Mouse (Mus musculus) CH12.LX (cell line): ENCODE measurements around the gene Bri3. TPM values are rescaled to one million over a fixed set of nuclear protein-coding genes. Genes with fewer than 3 reads are reported as not detected.

Experiments used
- DNase-seq: peaks from one replicate; pipeline ENCODE4 v3.0.0-alpha.2; 2013; ENCODE audit errors: extremely low read depth
- H3K27ac ChIP-seq: 2 replicates; pipeline ENCODE4 v1.5.1; 2012; ENCODE audit warnings: low read depth, mild to moderate bottlenecking, control low read depth, moderate library complexity; ENCODE audit not compliant: insufficient read depth
- H3K27me3 ChIP-seq: replicated peaks from 2 replicates; pipeline ENCODE3; 2012; ENCODE audit warnings: inconsistent platforms
- H3K36me3 ChIP-seq, 2 experiments: replicated peaks in 1 of 2; 2 replicates each; pipeline versions ENCODE3 to v1.6.1; 2012; ENCODE audit warnings: inconsistent platforms in 1 of 2, low read length in 1 of 2, mild to moderate bottlenecking in 1 of 2, mixed read lengths in 1 of 2, moderate library complexity in 1 of 2; ENCODE audit not compliant: control insufficient read depth in 1 of 2, insufficient read depth in 1 of 2
- H3K4me1 ChIP-seq, 2 experiments: 2 replicates each; pipeline ENCODE4 v1.6.1; 2012; ENCODE audit warnings: inconsistent platforms in 1 of 2, moderate library complexity in 1 of 2; ENCODE audit not compliant: insufficient read depth in 2 of 2, control insufficient read depth in 1 of 2
- H3K4me2 ChIP-seq: 2 replicates; pipeline ENCODE4 v1.6.1; 2012; ENCODE audit warnings: low read depth, mild to moderate bottlenecking, control low read depth; ENCODE audit not compliant: poor library complexity, insufficient read depth, severe bottlenecking
- H3K4me3 ChIP-seq, 3 experiments: fragments of 150-350 bp in 1 of 3; sonication (generic) in 1 of 3; replicated peaks in 1 of 3; 2 replicates each; pipeline versions ENCODE3 to v1.5.1; 2011 to 2012; ENCODE audit warnings: low read depth in 2 of 3, low read length in 2 of 3, mild to moderate bottlenecking in 2 of 3, moderate library complexity in 2 of 3, control low read depth in 1 of 3, improper control_type of control experiment in 1 of 3, inconsistent platforms in 1 of 3, mixed read lengths in 1 of 3; ENCODE audit not compliant: poor library complexity in 1 of 3
- H3K79me2 ChIP-seq: replicated peaks from 2 replicates; pipeline ENCODE4 v1.6.1; 2012; ENCODE audit warnings: mild to moderate bottlenecking, moderate library complexity; ENCODE audit not compliant: control insufficient read depth, poor library complexity, insufficient read depth, severe bottlenecking; ENCODE audit errors: extremely low read depth
- H3K9ac ChIP-seq: 2 replicates; pipeline ENCODE4 v1.6.1; 2012; ENCODE audit warnings: low read depth, mild to moderate bottlenecking, control low read depth, moderate library complexity; ENCODE audit not compliant: insufficient read depth
- H3K9me3 ChIP-seq: replicated peaks from 2 replicates; pipeline ENCODE3; 2012; ENCODE audit warnings: low read length, inconsistent platforms, mixed read lengths
- CTCF ChIP-seq, 2 experiments: IDR thresholded peaks in 1 of 2; conservative IDR thresholded peaks in 1 of 2; 2 replicates each; pipeline ENCODE4 v1.5.1; 2011 to 2012; ENCODE audit warnings: low read depth in 2 of 2, low read length in 2 of 2, improper control_type of control experiment in 1 of 2, inconsistent platforms in 1 of 2, mild to moderate bottlenecking in 1 of 2, moderate library complexity in 1 of 2
- EP300 ChIP-seq: IDR thresholded peaks from 2 replicates; pipeline ENCODE4 v1.6.1; 2011; ENCODE audit warnings: low read length, improper control_type of control experiment
- ETS1 ChIP-seq: conservative IDR thresholded peaks from 2 replicates; pipeline ENCODE4 v1.6.1; 2012; ENCODE audit warnings: low read depth, mild to moderate bottlenecking, inconsistent platforms, low read length, improper control_type of control experiment, moderate library complexity
- GABPA ChIP-seq: IDR thresholded peaks from 2 replicates; pipeline ENCODE4 v1.6.1; 2012; ENCODE audit warnings: low read depth, low read length, improper control_type of control experiment, inconsistent platforms; ENCODE audit not compliant: insufficient replicate concordance
- HCFC1 ChIP-seq: IDR thresholded peaks from 2 replicates; pipeline ENCODE4 v1.6.1; 2012; ENCODE audit warnings: low read depth, mild to moderate bottlenecking, inconsistent platforms, low read length, improper control_type of control experiment
- IRF4 ChIP-seq: IDR thresholded peaks from 2 replicates; pipeline ENCODE4 v1.6.1; 2014; ENCODE audit warnings: low read depth, mild to moderate bottlenecking, inconsistent platforms, low read length, improper control_type of control experiment
- JUN ChIP-seq: IDR thresholded peaks from 2 replicates; pipeline ENCODE4 v1.6.1; 2011; ENCODE audit warnings: low read depth, mild to moderate bottlenecking, low read length, improper control_type of control experiment, moderate library complexity; ENCODE audit not compliant: insufficient read depth
- JUND ChIP-seq: conservative IDR thresholded peaks from 2 replicates; pipeline ENCODE4 v1.6.1; 2011; ENCODE audit warnings: low read depth, low read length, improper control_type of control experiment
- KAT2A ChIP-seq: IDR thresholded peaks from 2 replicates; pipeline ENCODE4 v1.6.1; 2012; ENCODE audit warnings: low read length, improper control_type of control experiment, inconsistent platforms; ENCODE audit not compliant: insufficient replicate concordance
- MYC ChIP-seq: IDR thresholded peaks from 2 replicates; pipeline ENCODE4 v1.6.1; 2011; ENCODE audit warnings: low read depth, mild to moderate bottlenecking, improper control_type of control experiment, low read length
- NRF1 ChIP-seq: IDR thresholded peaks from 2 replicates; pipeline ENCODE4 v1.6.1; 2014; ENCODE audit warnings: low read depth, mild to moderate bottlenecking, inconsistent platforms, low read length, improper control_type of control experiment, moderate library complexity
- PAX5 ChIP-seq: IDR thresholded peaks from 2 replicates; pipeline ENCODE4 v1.6.1; 2012; ENCODE audit warnings: low read length, inconsistent platforms, mixed read lengths
- POLR2A ChIP-seq: IDR thresholded peaks from 2 replicates; pipeline ENCODE4 v1.6.1; 2011; ENCODE audit warnings: low read depth, mild to moderate bottlenecking, improper control_type of control experiment, low read length
- RAD21 ChIP-seq: IDR thresholded peaks from 2 replicates; pipeline ENCODE4 v1.6.1; 2011; ENCODE audit warnings: low read depth, mild to moderate bottlenecking, low read length, improper control_type of control experiment, moderate library complexity
- RCOR1 ChIP-seq: conservative IDR thresholded peaks from 2 replicates; pipeline ENCODE4 v1.6.1; 2012; ENCODE audit warnings: low read depth, mild to moderate bottlenecking, inconsistent platforms, low read length, improper control_type of control experiment
- SMC3 ChIP-seq: IDR thresholded peaks from 2 replicates; pipeline ENCODE4 v1.6.1; 2011; ENCODE audit warnings: low read depth, low read length, improper control_type of control experiment
- TBP ChIP-seq: conservative IDR thresholded peaks from 2 replicates; pipeline ENCODE4 v1.6.1; 2011; ENCODE audit warnings: low read depth, low read length, improper control_type of control experiment
- TCF12 ChIP-seq: IDR thresholded peaks from 2 replicates; pipeline ENCODE4 v1.6.1; 2014; ENCODE audit warnings: low read depth, mild to moderate bottlenecking, inconsistent platforms, low read length, improper control_type of control experiment
- ZKSCAN1 ChIP-seq: IDR thresholded peaks from 2 replicates; pipeline ENCODE4 v1.6.1; 2012; ENCODE audit warnings: low read depth, inconsistent platforms, low read length, improper control_type of control experiment, borderline replicate concordance
- ZNF384 ChIP-seq: IDR thresholded peaks from 2 replicates; pipeline ENCODE4 v1.6.1; 2012; ENCODE audit warnings: low read depth, low read length, improper control_type of control experiment, inconsistent platforms
- dilution Hi-C: fragments of 300-500 bp; cut with MboI; formaldehyde crosslinking; loops from 2 replicates; pipeline ENCODE4 v1.14.3; 2020; ENCODE audit warnings: low sequenced_read_pairs; ENCODE audit not compliant: extremely low pct_unique_long_range_greater_than_20kb, extremely low pct_ligation_motif_present
- in situ Hi-C: fragments of 300-500 bp; cut with MboI; formaldehyde crosslinking; loops from 3 replicates; pipeline ENCODE4 v1.14.3; 2019; ENCODE audit warnings: low sequenced_read_pairs, low pct_ligation_motif_present, low pct_unique_long_range_greater_than_20kb, mixed read lengths
- polyA plus RNA-seq: library from polyadenylated mRNA; unstranded; fragments of >175 nt; gene quantifications from 2 replicates; pipeline ENCODE4 v1.2.1, GENCODE M21; 2012; ENCODE audit warnings: low read depth; ENCODE audit not compliant: insufficient read length
- total RNA-seq, 2 experiments: library from RNA; depleted of rRNA; stranded (reverse); fragments of 300-350 nt in 1 of 2; fragments of >200 nt in 1 of 2; gene quantifications; 2 replicates each; pipeline ENCODE4 v1.2.3; 2012 to 2014

The Bri3 gene
- total and polyA plus RNA-seq, 3 experiments = 9.3 to 41.7 (median 20.3) TPM

DNA sequence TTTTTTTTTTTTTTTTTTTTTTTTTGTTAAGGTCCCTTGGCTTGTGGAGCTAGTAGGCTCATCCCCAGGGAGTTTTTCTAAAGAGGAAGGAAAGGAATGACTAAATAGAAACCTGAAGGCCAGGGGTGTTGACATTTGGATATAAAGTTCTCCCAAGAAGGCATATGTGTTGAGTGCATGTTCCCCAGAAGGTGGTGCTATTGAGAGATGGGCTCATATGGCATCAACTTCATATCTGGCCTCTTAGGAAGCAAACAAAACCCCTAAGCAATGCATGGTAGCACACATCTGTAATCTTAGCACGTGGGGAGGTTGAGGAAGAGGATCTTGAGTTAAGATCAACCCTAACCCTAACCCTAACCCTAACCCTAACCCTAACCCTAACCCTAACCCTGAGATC lies 12.8 kb upstream of the Bri3 start:
- in situ Hi-C loops = no loop called here
- no peaks in the 10 kb centered on the region; a peak in 1 of 4 replicates for H3K4me1 ChIP-seq
- peak; percentile 46 for DNase-seq
- dilution Hi-C loops = no loop called here
- H3K79me2 ChIP-seq = no peaks in the 10 kb centered on the region
- H3K36me3 ChIP-seq = no peaks in the 10 kb centered on the region
- no peaks in the 10 kb centered on the region for H3K27me3 ChIP-seq
- H3K27ac ChIP-seq = no peak overlapping the region
- H3K9ac ChIP-seq = no peak overlapping the region
- no peak overlapping the region for H3K4me2 ChIP-seq
- TF ChIP-seq CTCF (conservative IDR thresholded peaks at IDR 0.05 in 1 of 2, IDR thresholded peaks at IDR 0.05 in 1 of 2; ENCODE audit: low read depth in 2 of 2, low read length in 2 of 2) (peak; percentile 25 to 53; a peak in 3 of 4 replicates), NRF1 (no peak), ETS1 (no peak), SMC3 (peak; percentile 40), POLR2A (no peak), TCF12 (no peak), ZNF384 (no peak), RAD21 (peak; percentile 22), IRF4 (no peak), TBP (no peak), ZKSCAN1 (no peak), KAT2A (no peak), EP300 (no peak), HCFC1 (no peak), GABPA (no peak), JUND (no peak), RCOR1 (no peak), MYC (no peak)
- H3K9me3 ChIP-seq = peaks cover 7% of the 10 kb centered on the region
- H3K4me3 ChIP-seq = no peak overlapping the region

DNA sequence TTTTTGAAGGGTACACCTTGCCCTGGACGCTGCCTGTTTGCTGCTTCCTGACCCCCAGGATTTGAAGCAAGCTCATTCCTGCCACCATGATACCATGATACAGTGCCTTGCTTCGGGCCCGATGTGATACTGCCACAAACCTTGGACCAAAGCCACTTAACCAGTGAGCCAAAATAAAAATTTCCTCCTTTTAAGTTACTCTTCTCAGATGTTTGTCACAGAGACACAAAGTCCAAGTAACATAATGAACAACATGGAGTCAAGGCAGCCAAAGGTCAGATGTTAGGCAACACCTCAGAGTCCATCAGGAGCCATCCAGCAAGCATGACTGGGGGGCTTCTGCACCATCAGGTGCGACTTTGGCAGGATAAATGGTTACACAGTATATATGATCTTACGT lies 11.7 kb upstream of the Bri3 start:
- Histone ChIP-seq H3K4me1 (no peaks in the 10 kb centered on the region; a peak in 1 of 4 replicates), H3K27ac (no peak overlapping the region), H3K79me2 (no peaks in the 10 kb centered on the region), H3K36me3 (no peaks in the 10 kb centered on the region), H3K9me3 (peaks cover 8% of the 10 kb centered on the region), H3K9ac (no peak overlapping the region), H3K4me2 (no peak overlapping the region), H3K4me3 (no peak overlapping the region), H3K27me3 (no peaks in the 10 kb centered on the region)
- dilution Hi-C loops (no loop called here), in situ Hi-C loops (no loop called here)
- no peak for DNase-seq
- no peak for TF ChIP-seq RAD21
- no peak for TF ChIP-seq NRF1
- no peak for TF ChIP-seq PAX5
- no peak for TF ChIP-seq JUN
- TF ChIP-seq ETS1 = no peak
- no peak for TF ChIP-seq RCOR1
